Mouse (Mus musculus): ENCODE results near the gene Kmt2d.

Gene Kmt2d

GRCm38 (mm10) chr15:98854214-98854613 is 16.8 kb downstream of the Kmt2d start:
- 90% methylated on average over 16 of the region's 16 CpGs for WGBS

GRCm38 (mm10) chr15:98853161-98853937 is 17.7 kb downstream of the Kmt2d start:
- 84% methylated on average over 28 of the region's 28 CpGs for WGBS

DNA sequence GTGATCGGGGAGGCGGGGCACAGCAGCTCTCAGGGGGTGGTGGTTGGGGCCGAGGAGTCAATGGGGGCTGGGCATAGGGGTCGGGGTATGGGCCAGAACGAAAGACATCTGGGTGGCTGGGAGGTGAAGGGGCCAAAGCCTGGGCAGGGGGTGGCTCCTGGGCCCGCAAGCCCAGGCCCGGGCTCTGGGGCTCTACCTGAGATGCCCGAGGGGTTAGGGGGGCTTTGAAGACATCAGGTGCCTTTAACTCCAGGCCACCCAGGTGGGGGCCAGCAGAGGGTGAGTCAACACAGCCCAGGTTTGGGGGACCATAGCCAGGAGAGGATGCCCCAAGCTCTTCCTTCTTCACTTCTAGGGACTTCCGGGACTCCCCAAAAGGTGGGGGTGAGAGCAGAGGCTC is 18.3 kb downstream of the Kmt2d start:
- WGBS = 90% methylated on average over 9 of the region's 9 CpGs

- WGBS = 91% methylated on average over 9 of the region's 9 CpGs
Observed at GRCm38 (mm10) chr15:98852071-98852470, 18.9 kb downstream of the Kmt2d start.

DNA sequence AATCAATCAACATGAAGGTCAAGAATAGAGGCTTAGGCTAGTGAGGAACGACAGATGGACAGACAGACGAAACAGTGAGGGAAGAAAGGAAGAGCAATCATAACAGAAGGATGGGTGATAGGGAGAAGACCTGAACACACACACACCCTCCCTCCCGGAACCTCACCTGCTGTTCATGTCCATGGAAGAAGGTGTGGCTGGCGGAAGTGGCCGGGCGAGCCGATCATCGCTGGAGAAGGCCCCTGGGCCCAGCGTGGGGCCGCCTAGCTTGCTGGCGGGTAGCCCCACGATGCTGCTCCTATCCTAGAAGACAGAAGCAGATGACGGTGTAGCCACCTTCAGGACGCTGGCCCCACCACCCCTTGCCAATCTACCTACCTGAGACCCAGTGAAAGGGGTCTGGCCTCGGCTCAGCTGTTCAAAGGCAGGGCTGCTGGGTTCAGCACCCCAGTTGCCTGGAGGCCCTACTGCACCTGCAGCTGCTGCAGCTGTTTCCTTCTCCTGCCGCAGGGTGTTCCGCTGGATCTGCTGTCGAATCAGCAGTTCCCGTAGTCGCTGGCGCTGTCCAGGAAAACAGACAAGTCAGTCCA is 19.7 kb downstream of the Kmt2d start:
- WGBS = 84% methylated on average over 21 of the region's 21 CpGs

DNA sequence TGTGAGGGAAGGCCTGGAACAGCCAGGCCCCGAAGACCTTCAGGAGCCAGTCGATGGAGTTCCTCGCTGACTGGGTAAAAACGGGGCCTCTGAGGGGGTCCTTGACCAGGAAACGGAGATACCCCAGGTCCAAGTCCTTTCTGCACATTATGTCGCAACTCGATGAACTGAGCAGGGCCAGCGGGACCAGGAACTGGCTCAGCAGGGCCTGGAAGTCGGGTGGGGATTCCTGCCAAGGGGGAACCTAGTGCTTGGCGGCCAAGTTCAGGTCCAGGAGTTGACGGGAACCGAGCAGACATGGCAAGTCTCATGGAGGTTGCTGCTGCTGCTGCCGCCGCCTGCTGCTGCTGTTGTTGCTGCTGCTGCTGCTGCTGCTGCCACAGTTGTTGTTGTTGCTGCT is 20.3 kb downstream of the Kmt2d start:
- 80% methylated on average over 12 of the region's 14 CpGs for WGBS

DNA sequence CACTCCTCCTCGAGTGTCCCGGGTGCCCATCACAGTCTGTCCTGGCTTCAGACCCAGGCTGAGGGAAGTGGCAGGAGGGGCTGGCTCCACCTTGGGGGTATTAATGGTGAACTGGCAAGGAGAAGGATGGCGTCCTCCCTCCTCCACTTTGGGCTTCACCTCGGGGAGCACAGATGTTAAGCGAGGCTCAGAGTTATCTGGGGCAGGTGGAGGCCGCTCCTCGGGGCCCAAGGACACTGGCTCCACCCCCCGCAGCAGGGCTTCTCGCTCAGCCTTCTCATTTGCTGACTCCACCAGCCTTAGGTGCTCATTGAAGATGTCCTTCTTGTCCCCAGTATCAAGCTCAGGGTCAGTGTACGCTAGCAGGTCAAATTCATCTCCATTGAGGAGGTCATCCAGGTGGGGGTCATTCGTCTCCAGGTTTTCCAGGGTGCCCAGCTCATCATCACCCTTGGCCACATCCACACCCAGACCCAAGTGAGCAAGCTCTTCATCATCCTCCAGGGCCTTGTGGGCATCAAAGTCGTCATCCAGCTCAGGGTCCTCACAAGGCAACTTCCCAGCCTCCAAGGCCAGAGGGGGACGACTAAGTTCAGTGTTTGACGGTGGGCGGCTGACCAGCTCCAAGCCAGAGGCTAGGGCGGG is 20.9 kb downstream of the Kmt2d start:
- WGBS = 86% methylated on average over 16 of the region's 16 CpGs

- WGBS = 94% methylated on average over 11 of the region's 11 CpGs
Observed at GRCm38 (mm10) chr15:98849165-98849564, 21.8 kb downstream of the Kmt2d start.

GRCm38 (mm10) chr15:98846140-98846539 is 24.9 kb downstream of the Kmt2d start:
- 80% methylated on average over 8 of the region's 8 CpGs for WGBS

DNA sequence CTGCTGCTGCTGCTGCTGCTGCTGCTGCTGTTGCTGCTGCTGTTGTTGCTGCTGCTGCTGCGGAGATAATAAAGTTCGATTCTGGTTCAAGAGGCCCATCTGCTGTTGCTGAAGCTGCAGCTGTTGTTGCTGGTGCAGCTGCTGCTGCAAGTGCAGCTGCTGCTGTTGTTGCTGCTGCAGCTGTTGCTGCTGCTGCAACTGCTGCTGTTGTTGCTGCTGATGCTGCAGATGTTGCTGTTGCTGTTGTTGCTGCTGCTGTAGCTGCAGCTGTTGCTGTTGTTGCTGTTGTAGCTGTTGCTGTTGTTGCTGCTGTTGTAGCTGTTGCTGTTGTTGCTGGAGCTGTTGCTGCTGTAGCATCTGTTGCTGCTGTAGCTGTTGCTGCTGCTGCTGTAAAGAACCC is 25.9 kb downstream of the Kmt2d start:
- 92% methylated on average over 2 of the region's 2 CpGs for WGBS

- WGBS = 81% methylated on average over 11 of the region's 11 CpGs
Observed at GRCm38 (mm10) chr15:98843595-98844223, 27.3 kb downstream of the Kmt2d start.

DNA sequence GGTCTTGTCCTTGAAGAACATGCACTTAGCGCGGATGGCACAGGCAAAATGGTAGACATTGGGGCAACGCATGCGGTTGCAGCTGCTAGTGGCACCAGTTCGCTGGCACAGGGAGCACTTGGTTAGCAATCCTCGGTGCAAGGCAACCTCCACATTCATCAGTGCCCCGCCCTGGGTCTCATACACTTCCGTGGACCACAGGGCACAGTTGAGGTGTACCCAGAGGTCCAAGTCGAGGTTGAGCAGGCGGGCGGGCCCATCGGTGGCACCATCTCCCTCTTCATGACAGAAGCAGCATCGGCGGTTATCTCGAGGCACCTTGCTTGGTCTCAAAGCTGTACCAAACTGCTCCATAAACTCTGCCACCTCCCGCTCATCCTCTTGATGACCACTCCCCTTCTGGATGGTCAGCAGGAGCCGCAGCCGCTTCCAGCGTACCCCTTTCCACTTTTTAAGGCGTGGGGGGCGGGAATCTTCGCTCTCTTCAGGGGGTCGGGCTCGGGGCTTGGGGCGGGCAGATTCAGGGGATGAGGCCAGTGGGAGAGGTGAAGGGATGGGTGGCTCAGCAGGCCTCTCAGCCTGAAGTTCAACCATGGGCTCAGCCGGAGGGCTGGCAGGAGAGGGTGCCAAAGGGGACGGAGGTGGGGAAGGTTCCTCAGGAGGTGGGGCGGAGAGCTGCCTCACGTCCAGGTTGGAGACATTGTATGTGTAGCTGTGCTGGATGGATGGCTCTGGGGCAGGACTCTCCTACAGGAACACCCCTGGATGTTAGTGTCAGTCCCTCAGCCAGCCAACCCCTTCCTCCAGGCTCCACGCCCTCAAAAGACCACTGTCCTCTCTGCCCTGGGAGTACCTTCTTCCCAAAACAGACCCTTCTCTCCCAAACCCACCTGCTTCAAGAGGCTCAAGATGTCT is 31.1 kb downstream of the Kmt2d start:
- 95% methylated on average over 30 of the region's 30 CpGs for WGBS

GRCm38 (mm10) chr15:98839161-98839560 is 31.8 kb downstream of the Kmt2d start:
- 91% methylated on average over 14 of the region's 14 CpGs for WGBS

- WGBS = 75% methylated on average over 4 of the region's 4 CpGs
Observed at GRCm38 (mm10) chr15:98837743-98838103, 33.3 kb downstream of the Kmt2d start.

GRCm38 (mm10) chr15:98837006-98837742 is 33.8 kb downstream of the Kmt2d start:
- 92% methylated on average over 21 of the region's 21 CpGs for WGBS

DNA sequence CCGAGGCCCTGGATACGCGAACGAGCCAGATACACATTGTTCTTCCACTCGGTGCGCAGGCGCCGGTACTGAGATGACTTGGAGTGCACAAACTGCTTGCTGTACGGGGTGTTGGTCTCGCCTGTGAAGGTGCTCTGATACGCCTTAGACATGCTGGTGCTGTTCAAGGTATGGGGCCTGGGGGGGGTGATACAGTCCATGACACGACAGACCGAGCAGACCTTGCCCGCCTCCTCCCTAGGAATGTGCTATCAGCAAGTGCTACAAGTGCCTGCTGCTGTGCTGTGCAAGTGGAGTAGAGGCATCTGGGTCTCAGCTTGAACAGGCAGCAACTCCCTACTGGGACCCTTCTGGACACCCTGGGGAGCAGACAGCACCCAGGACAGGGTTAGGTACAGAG is 35.7 kb downstream of the Kmt2d start:
- 93% methylated on average over 14 of the region's 14 CpGs for WGBS

DNA sequence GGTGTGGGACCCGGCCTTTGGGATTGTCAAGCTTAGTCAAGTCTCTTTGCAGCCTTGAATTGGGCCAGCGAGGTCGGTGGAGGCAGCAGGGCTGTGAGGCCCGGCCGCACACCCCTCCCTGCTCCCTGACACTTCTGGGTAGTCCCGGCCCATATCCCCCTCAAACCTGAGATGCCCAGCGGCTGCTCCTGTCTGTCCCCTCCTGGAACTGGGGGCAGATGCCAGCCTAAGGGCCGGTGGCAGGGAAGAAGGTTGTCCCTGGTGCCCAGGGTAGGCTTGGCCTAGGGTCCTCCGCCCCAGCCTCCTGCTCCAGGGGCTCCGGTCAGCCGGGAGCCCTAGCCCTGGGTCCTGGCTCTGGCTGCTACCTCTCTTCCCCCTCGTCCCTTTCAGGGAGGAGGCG is 36.9 kb downstream of the Kmt2d start:
- 82% methylated on average over 13 of the region's 13 CpGs for WGBS

GRCm38 (mm10) chr15:98833281-98833680 is 37.7 kb downstream of the Kmt2d start:
- WGBS = 87% methylated on average over 11 of the region's 11 CpGs

DNA sequence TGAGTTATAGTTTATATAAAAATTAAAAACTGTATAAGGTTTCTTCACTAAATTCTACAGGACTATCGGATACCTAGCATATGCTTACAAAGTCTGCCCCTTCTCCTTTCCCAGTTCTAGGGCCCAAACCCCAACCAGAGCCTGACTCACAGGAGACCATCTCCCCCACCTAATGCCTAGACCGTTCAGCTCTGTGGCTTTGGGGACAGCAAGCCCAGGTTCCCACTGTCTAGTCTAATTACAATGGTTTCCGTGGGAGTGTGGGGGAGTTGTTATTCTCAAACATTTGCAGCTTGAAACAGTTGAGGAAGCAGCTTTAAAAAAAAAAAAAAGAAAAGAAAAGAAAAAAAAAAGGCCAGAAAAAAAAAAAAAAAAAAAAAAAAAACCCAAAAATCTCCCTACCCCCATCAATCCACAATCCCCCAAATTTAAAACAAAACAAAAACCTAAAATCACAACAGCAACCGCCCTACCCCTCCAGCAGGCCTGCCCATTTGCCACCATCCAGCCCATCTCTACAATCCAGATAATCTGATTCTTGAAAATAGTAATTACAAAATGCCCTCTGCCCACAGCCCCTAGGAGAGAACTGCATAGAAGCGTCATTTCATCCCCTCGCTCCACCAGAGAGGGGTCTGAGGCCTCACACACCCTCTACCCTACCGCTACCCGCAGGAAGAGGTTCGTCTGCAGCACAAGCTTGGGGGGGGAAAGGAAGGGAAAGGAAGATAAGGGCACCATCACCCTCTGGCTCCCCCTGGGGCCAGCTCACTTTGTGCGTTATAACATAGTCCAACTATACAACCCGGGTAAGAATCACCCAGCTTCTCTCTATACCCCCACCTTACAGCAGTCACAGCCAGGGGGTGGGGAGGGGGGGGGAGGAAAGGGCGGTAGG is 38.6 kb downstream of the Kmt2d start:
- WGBS = 43% methylated on average over 12 of the region's 12 CpGs

GRCm38 (mm10) chr15:98831684-98832035 is 39.3 kb downstream of the Kmt2d start:
- 4% methylated on average over 9 of the region's 9 CpGs for WGBS
